9 mouse cellular contexts compared by ENCODE assay signal in genomic region chr1:172329131-172329530, GRCm38 (mm10). TPM values are rescaled to one million over a fixed set of nuclear protein-coding genes. Genes with fewer than 3 reads are reported as not detected.
DNase-seq lines count a peak whose midpoint lies in the region; ATAC-seq lines count a peak whose summit lies in the region.
"Had no signal": no experiment of that assay in that cellular context is flagged by ENCODE, and none has a peak within 500 bp of the region (broad histone marks: within the 10 kb centered on the region; RNA-seq: fewer than 3 reads in every experiment).

TSS of gene Kcnj9 (minus strand) at chr1:172329318.

- no peaks in the 10 kb centered on the region for H3K36me3 ChIP-seq in neural tube, embryonic 11.5 days (ENCODE audit: control insufficient read depth, insufficient read depth, low read length)
- no peaks in the 10 kb centered on the region for H3K36me3 ChIP-seq in hindbrain, embryonic 12.5 days
- no peaks in the 10 kb centered on the region for H3K36me3 ChIP-seq in midbrain, embryonic 10.5 days
- H3K36me3 ChIP-seq: heart, embryonic 10.5 days had no signal

- no peak within 1 kb of the TSS for H3K27ac ChIP-seq in neural tube, embryonic 11.5 days (ENCODE audit: low read depth, low read length)
- H3K27ac ChIP-seq in hindbrain, embryonic 12.5 days = no peak within 1 kb of the TSS
- peak within 1 kb of the TSS; percentile 64; the same call in 1 of the 2 replicates for H3K27ac ChIP-seq in midbrain, embryonic 10.5 days (replicated peaks)
- H3K27ac ChIP-seq: heart, embryonic 10.5 days had no signal

- peak; percentile 35 for DNase-seq in neural tube, embryonic 11.5 days (ENCODE audit: low spot score)
- DNase-seq in neural tube, embryonic 10.5 days (ENCODE audit: extremely low spot score, low spot score) = no peak
- DNase-seq in midbrain, embryonic 10.5 days (ENCODE audit: low spot score) = peak; percentile 51
- DNase-seq in right cerebral cortex, postnatal 4 days = peak; percentile 63
- no peak for DNase-seq in heart, adult 9 months (ENCODE audit: low spot score in 2 of 2)
- DNase-seq in adipocyte (ENCODE audit: low spot score) = no peak
- no peak for DNase-seq in adrenal gland, postnatal 4 days (ENCODE audit: low spot score in 2 of 2)

- peaks cover 7% of the 10 kb centered on the region; the same call in 1 of the 2 replicates for H3K4me1 ChIP-seq in neural tube, embryonic 11.5 days (ENCODE audit: control insufficient read depth, insufficient read depth, low read length)
- peaks cover 27% of the 10 kb centered on the region for H3K4me1 ChIP-seq in hindbrain, embryonic 12.5 days
- peaks cover 37% of the 10 kb centered on the region for H3K4me1 ChIP-seq in midbrain, embryonic 10.5 days

- peak within 1 kb of the TSS; percentile 24 for H3K4me2 ChIP-seq in neural tube, embryonic 11.5 days (ENCODE audit: low read depth)
- peak within 1 kb of the TSS; percentile 51 for H3K4me2 ChIP-seq in hindbrain, embryonic 12.5 days (replicated peaks)

- H3K4me3 ChIP-seq in neural tube, embryonic 11.5 days (ENCODE audit: low read depth, low read length) = no peak within 1 kb of the TSS
- peak within 1 kb of the TSS; percentile 22; the same call in 1 of the 2 replicates for H3K4me3 ChIP-seq in hindbrain, embryonic 12.5 days
- peak within 1 kb of the TSS; percentile 36 for H3K4me3 ChIP-seq in midbrain, embryonic 10.5 days
- H3K4me3 ChIP-seq: heart, embryonic 10.5 days had no signal

- H3K9ac ChIP-seq in neural tube, embryonic 11.5 days (ENCODE audit: low read length) = peak within 1 kb of the TSS; percentile 10
- H3K9ac ChIP-seq in hindbrain, embryonic 12.5 days = peak within 1 kb of the TSS; percentile 50

- WGBS in neural tube, embryonic 11.5 days = 31% methylated on average over 9 of the region's 9 CpGs
- WGBS in hindbrain, embryonic 12.5 days = 22% methylated on average over 9 of the region's 9 CpGs
- WGBS in midbrain, embryonic 10.5 days = 26% methylated on average over 9 of the region's 9 CpGs

- ATAC-seq in neural tube, embryonic 11.5 days (ENCODE audit: insufficient read depth, low FRiP score, low TSS enrichment) = peak; percentile 64; the same call in 1 of the 2 replicates
- ATAC-seq in hindbrain, embryonic 12.5 days (ENCODE audit: low FRiP score) = peak; percentile 77

- H3K9me3 ChIP-seq in neural tube, embryonic 11.5 days (ENCODE audit: control insufficient read depth, low read length) = no peaks in the 10 kb centered on the region
- no peaks in the 10 kb centered on the region for H3K9me3 ChIP-seq in hindbrain, embryonic 12.5 days (replicated peaks)
- H3K9me3 ChIP-seq in midbrain, embryonic 10.5 days (replicated peaks) = no peaks in the 10 kb centered on the region
- H3K9me3 ChIP-seq: heart, embryonic 10.5 days had no signal

- peaks cover 16% of the 10 kb centered on the region for H3K27me3 ChIP-seq in neural tube, embryonic 11.5 days (ENCODE audit: control insufficient read depth, insufficient read depth, low read length)
- peaks cover 56% of the 10 kb centered on the region for H3K27me3 ChIP-seq in hindbrain, embryonic 12.5 days
- H3K27me3 ChIP-seq in midbrain, embryonic 10.5 days (ENCODE audit: low read depth, poor library complexity, severe bottlenecking) = peaks cover 99% of the 10 kb centered on the region

RNA-seq across cellular contexts. Expression of gene Kcnj9, which starts in this region (rescaled TPM):
- polyA plus RNA-seq in neural tube, embryonic 11.5 days (2014; fragmentation: Nextera tagmentation; extraction: Ambion mirVana) = 0.30 and 0.84 TPM in 2 replicates
- polyA plus RNA-seq in hindbrain, embryonic 12.5 days (2016; fragmentation: Nextera tagmentation; extraction: Ambion mirVana) = 1.2 and 2.0 TPM in 2 replicates
- 0.23 and 0.61 TPM in 2 replicates for polyA plus RNA-seq in midbrain, embryonic 10.5 days (2016; fragmentation: Nextera tagmentation; extraction: Ambion mirVana)
- under 1 TPM; 0.11 to 0.20 TPM for total RNA-seq in adrenal gland, postnatal 4 days (2021)
- polyA plus RNA-seq: heart, embryonic 10.5 days had no signal

Comparison
In these comparisons a context has a peak if more than half of its experiments do, and no peak if none do; other contexts are left out.
1. Peak in DNase-seq, ATAC-seq, H3K9ac ChIP-seq and H3K4me2 ChIP-seq in neural tube, embryonic 11.5 days; RNA of the gene not detected or under 1 TPM.
2. Peak in DNase-seq, H3K4me3 ChIP-seq and H3K27ac ChIP-seq in midbrain, embryonic 10.5 days; RNA of the gene not detected or under 1 TPM.